Mouse (Mus musculus): ENCODE results near the gene Tmem274.

The Tmem274 gene

GRCm38 (mm10) chr4:149518351-149519220 lies 41.4 kb downstream of the Tmem274 start:
- peak; percentile 28; the same call in 1 of the 2 replicates for ATAC-seq (ENCODE audit: insufficient number of reproducible peaks, low FRiP score, low TSS enrichment)

GRCm38 (mm10) chr4:149521258-149521657 lies 44.1 kb downstream of the Tmem274 start:
- no peak for ATAC-seq (ENCODE audit: insufficient number of reproducible peaks, low FRiP score, low TSS enrichment)

- ATAC-seq (ENCODE audit: insufficient number of reproducible peaks, low FRiP score, low TSS enrichment): no peak
These were observed 46.8 kb downstream of the Tmem274 start for GRCm38 (mm10) chr4:149523961-149524360.

- no peak for ATAC-seq (ENCODE audit: insufficient number of reproducible peaks, low FRiP score, low TSS enrichment)
These were observed 48.0 kb downstream of the Tmem274 start for GRCm38 (mm10) chr4:149525170-149525569.

- no peak for ATAC-seq (ENCODE audit: insufficient number of reproducible peaks, low FRiP score, low TSS enrichment)
These were observed 48.6 kb downstream of the Tmem274 start for GRCm38 (mm10) chr4:149525811-149526210.

GRCm38 (mm10) chr4:149526330-149526729 lies 49.2 kb downstream of the Tmem274 start:
- ATAC-seq (ENCODE audit: insufficient number of reproducible peaks, low FRiP score, low TSS enrichment): no peak

- no peak for ATAC-seq (ENCODE audit: insufficient number of reproducible peaks, low FRiP score, low TSS enrichment)
These were observed 50.6 kb downstream of the Tmem274 start for GRCm38 (mm10) chr4:149527621-149528354.

GRCm38 (mm10) chr4:149529691-149530090 lies 52.5 kb downstream of the Tmem274 start:
- ATAC-seq (ENCODE audit: insufficient number of reproducible peaks, low FRiP score, low TSS enrichment): no peak
